ENCODE assay signal across 15 mouse cellular contexts in the genomic region with DNA sequence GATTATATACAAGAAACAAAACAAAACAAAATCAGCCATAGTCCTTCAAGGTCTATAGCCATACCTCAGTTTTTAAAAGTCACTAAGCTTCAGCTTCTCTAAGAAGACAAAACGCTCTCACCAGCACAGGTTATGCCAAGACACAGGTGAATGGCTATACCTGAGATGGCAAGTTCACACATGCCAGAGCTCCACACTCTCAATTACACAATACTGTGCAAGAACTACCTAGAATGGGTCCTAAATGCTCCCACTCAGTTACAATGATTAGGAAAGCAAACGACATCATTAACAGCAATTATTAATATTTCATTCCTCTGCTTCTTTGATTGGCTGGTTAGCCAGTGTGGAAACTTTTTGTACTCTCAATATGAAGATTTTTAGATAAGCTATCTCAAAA. TPM values are rescaled to one million over a fixed set of nuclear protein-coding genes. Genes with fewer than 3 reads are reported as not detected.
A peak's percentile ranks its signal among the peaks of the same experiment; 100 is the strongest.
DNase-seq lines count a peak whose midpoint lies in the region; ATAC-seq lines count a peak whose summit lies in the region.
"Had no signal": no experiment of that assay in that cellular context is flagged by ENCODE, and none has a peak within 500 bp of the region (broad histone marks: within the 10 kb centered on the region; RNA-seq: fewer than 3 reads in every experiment).

No protein-coding gene starts in this region.

- no peaks in the 10 kb centered on the region for H3K27me3 ChIP-seq in heart, embryonic 12.5 days (replicated peaks)
- no peaks in the 10 kb centered on the region for H3K27me3 ChIP-seq in midbrain, embryonic 13.5 days
- no peaks in the 10 kb centered on the region for H3K27me3 ChIP-seq in midbrain, embryonic 11.5 days (ENCODE audit: control insufficient read depth, insufficient read depth, low read length)
- no peaks in the 10 kb centered on the region for H3K27me3 ChIP-seq in hindbrain, embryonic 12.5 days
- H3K27me3 ChIP-seq in neural tube, embryonic 14.5 days (ENCODE audit: control insufficient read depth, insufficient read depth, low read length), result no peaks in the 10 kb centered on the region

- H3K9ac ChIP-seq in heart, embryonic 12.5 days, result no peak overlapping the region
- H3K9ac ChIP-seq in midbrain, embryonic 13.5 days (replicated peaks), result no peak overlapping the region
- no peak overlapping the region for H3K9ac ChIP-seq in midbrain, embryonic 11.5 days (ENCODE audit: low read length)
- H3K9ac ChIP-seq in hindbrain, embryonic 12.5 days, result no peak overlapping the region
- H3K9ac ChIP-seq in neural tube, embryonic 14.5 days (replicated peaks; ENCODE audit: low read depth, low read length), result no peak overlapping the region

- 89% methylated on average over 2 of the region's 2 CpGs for WGBS in heart, embryonic 12.5 days
- WGBS in midbrain, embryonic 13.5 days, result 94% methylated on average over 2 of the region's 2 CpGs
- WGBS in midbrain, embryonic 11.5 days, result 88% methylated on average over 2 of the region's 2 CpGs
- 95% methylated on average over 2 of the region's 2 CpGs for WGBS in hindbrain, embryonic 12.5 days
- 95% methylated on average over 2 of the region's 2 CpGs for WGBS in neural tube, embryonic 14.5 days

- 0 out of 2 replicates have a peak overlapping the region, but pooled peaks have one; percentile 8 for H3K4me3 ChIP-seq in heart, embryonic 12.5 days
- peak overlapping the region; percentile 10; the same call in 1 of the 2 replicates for H3K4me3 ChIP-seq in midbrain, embryonic 13.5 days (replicated peaks)
- no peak overlapping the region for H3K4me3 ChIP-seq in midbrain, embryonic 11.5 days (ENCODE audit: low read depth, low read length)
- H3K4me3 ChIP-seq in hindbrain, embryonic 12.5 days, result no peak overlapping the region
- peak overlapping the region; percentile 99; the same call in 1 of the 2 replicates for H3K4me3 ChIP-seq in neural tube, embryonic 14.5 days (ENCODE audit: low read depth, low read length)

- H3K4me2 ChIP-seq in heart, embryonic 12.5 days, result no peak overlapping the region
- peak overlapping the region; percentile 25; the same call in 1 of the 2 replicates for H3K4me2 ChIP-seq in midbrain, embryonic 13.5 days (replicated peaks)
- no peak overlapping the region for H3K4me2 ChIP-seq in midbrain, embryonic 11.5 days
- H3K4me2 ChIP-seq in hindbrain, embryonic 12.5 days (replicated peaks), result peak overlapping the region; percentile 76
- H3K4me2 ChIP-seq in neural tube, embryonic 14.5 days (ENCODE audit: low read depth, low read length), result no peak overlapping the region

- no peaks in the 10 kb centered on the region for H3K9me3 ChIP-seq in heart, embryonic 12.5 days (replicated peaks)
- H3K9me3 ChIP-seq in midbrain, embryonic 13.5 days, result no peaks in the 10 kb centered on the region
- no peaks in the 10 kb centered on the region for H3K9me3 ChIP-seq in midbrain, embryonic 11.5 days (ENCODE audit: control insufficient read depth, low read length)
- H3K9me3 ChIP-seq in hindbrain, embryonic 12.5 days (replicated peaks), result no peaks in the 10 kb centered on the region
- H3K9me3 ChIP-seq in neural tube, embryonic 14.5 days (ENCODE audit: control insufficient read depth, low read length), result no peaks in the 10 kb centered on the region

- ATAC-seq in heart, embryonic 12.5 days (ENCODE audit: insufficient number of reproducible peaks, low FRiP score), result no peak
- no peak for ATAC-seq in midbrain, embryonic 13.5 days
- ATAC-seq in midbrain, embryonic 11.5 days (ENCODE audit: low FRiP score), result no peak
- ATAC-seq in hindbrain, embryonic 12.5 days (ENCODE audit: low FRiP score), result no peak
- no peak for ATAC-seq in neural tube, embryonic 14.5 days (ENCODE audit: low read depth)

- no peak for DNase-seq in heart, postnatal 10 days
- DNase-seq in midbrain, embryonic 11.5 days (ENCODE audit: low spot score, missing footprints), result no peak
- no peak for DNase-seq in thymus, postnatal 36 days
- no peak for DNase-seq in adrenal gland, postnatal 14 days
- DNase-seq: adrenal gland, postnatal 25 days; heart, postnatal 36 days; kidney, postnatal 14 days; layer of hippocampus, postnatal 36 days; lung, adult 18-20 months; spleen, adult 18-20 months; thymus, postnatal 14 days had no signal

- no peak overlapping the region for H3K27ac ChIP-seq in heart, embryonic 12.5 days (ENCODE audit: poor library complexity, severe bottlenecking)
- H3K27ac ChIP-seq in midbrain, embryonic 13.5 days, result no peak overlapping the region
- no peak overlapping the region for H3K27ac ChIP-seq in midbrain, embryonic 11.5 days (ENCODE audit: low read depth, low read length)
- no peak overlapping the region for H3K27ac ChIP-seq in hindbrain, embryonic 12.5 days
- H3K27ac ChIP-seq in neural tube, embryonic 14.5 days (ENCODE audit: low read depth, low read length), result no peak overlapping the region

- H3K4me1 ChIP-seq in heart, embryonic 12.5 days (replicated peaks), result peaks cover 18% of the 10 kb centered on the region
- peaks cover 37% of the 10 kb centered on the region for H3K4me1 ChIP-seq in midbrain, embryonic 13.5 days (replicated peaks)
- peaks cover 13% of the 10 kb centered on the region for H3K4me1 ChIP-seq in midbrain, embryonic 11.5 days (ENCODE audit: control insufficient read depth, insufficient read depth, low read length)
- peaks cover 17% of the 10 kb centered on the region for H3K4me1 ChIP-seq in hindbrain, embryonic 12.5 days
- H3K4me1 ChIP-seq in neural tube, embryonic 14.5 days (ENCODE audit: control insufficient read depth, insufficient read depth, low read length), result peaks cover 22% of the 10 kb centered on the region

- peaks cover 51% of the 10 kb centered on the region for H3K36me3 ChIP-seq in heart, embryonic 12.5 days
- peaks cover 40% of the 10 kb centered on the region for H3K36me3 ChIP-seq in midbrain, embryonic 13.5 days
- peaks cover 21% of the 10 kb centered on the region for H3K36me3 ChIP-seq in midbrain, embryonic 11.5 days (ENCODE audit: control insufficient read depth, insufficient read depth, low read length)
- H3K36me3 ChIP-seq in hindbrain, embryonic 12.5 days, result peaks cover 42% of the 10 kb centered on the region
- H3K36me3 ChIP-seq in neural tube, embryonic 14.5 days (ENCODE audit: control insufficient read depth, insufficient read depth, low read length), result peaks cover 17% of the 10 kb centered on the region

- intact Hi-C loops in heart, postnatal 10 days (cut with DNase I), result loop anchor here (10.0 kb wide), 1 partner anchor 306 kb away; a partner anchor contains a TSS

RNA-seq across cellular contexts. Expression of a gene that starts 2.8 kb away (rescaled TPM):
- polyA plus RNA-seq in heart, embryonic 12.5 days (2016; fragmentation: Nextera tagmentation; extraction: Ambion mirVana), result 77.1 and 80.1 TPM in 2 replicates
- 10 to 100 TPM; 40.0 to 42.4 TPM for total RNA-seq in heart, postnatal 10 days (2021)
- polyA plus RNA-seq in midbrain, embryonic 13.5 days (2015; fragmentation: Nextera tagmentation; extraction: Ambion mirVana), result 146 and 149 TPM in 2 replicates
- 164 and 170 TPM in 2 replicates for polyA plus RNA-seq in midbrain, embryonic 11.5 days (2014; fragmentation: Nextera tagmentation; extraction: Ambion mirVana)
- polyA plus RNA-seq in hindbrain, embryonic 12.5 days (2016; fragmentation: Nextera tagmentation; extraction: Ambion mirVana), result 141 and 149 TPM in 2 replicates
- 124 and 127 TPM in 2 replicates for polyA plus RNA-seq in neural tube, embryonic 14.5 days (2014; fragmentation: Nextera tagmentation; extraction: Ambion mirVana)
- total RNA-seq in adrenal gland, postnatal 14 days (2021), result 48.8 and 49.5 TPM in 2 replicates

RNA-seq across cellular contexts. Expression of a gene that starts 52.1 kb away (rescaled TPM):
- 26.3 and 27.3 TPM in 2 replicates for polyA plus RNA-seq in heart, embryonic 12.5 days (2016; fragmentation: Nextera tagmentation; extraction: Ambion mirVana)
- total RNA-seq in heart, postnatal 10 days (2021), result 10 to 100 TPM; 14.5 TPM
- 49.4 and 50.3 TPM in 2 replicates for polyA plus RNA-seq in midbrain, embryonic 13.5 days (2015; fragmentation: Nextera tagmentation; extraction: Ambion mirVana)
- 37.0 and 39.6 TPM in 2 replicates for polyA plus RNA-seq in midbrain, embryonic 11.5 days (2014; fragmentation: Nextera tagmentation; extraction: Ambion mirVana)
- 41.3 and 43.3 TPM in 2 replicates for polyA plus RNA-seq in hindbrain, embryonic 12.5 days (2016; fragmentation: Nextera tagmentation; extraction: Ambion mirVana)
- 38.1 and 38.3 TPM in 2 replicates for polyA plus RNA-seq in neural tube, embryonic 14.5 days (2014; fragmentation: Nextera tagmentation; extraction: Ambion mirVana)
- total RNA-seq in adrenal gland, postnatal 14 days (2021), result 16.2 and 17.3 TPM in 2 replicates

Comparison
In these comparisons a context has a peak if more than half of its experiments do, and no peak if none do; other contexts are left out.
1. H3K4me2 ChIP-seq: peak in midbrain, embryonic 13.5 days (single experiment) and hindbrain, embryonic 12.5 days (single experiment); none in heart, embryonic 12.5 days (single experiment), midbrain, embryonic 11.5 days (single experiment) and neural tube, embryonic 14.5 days (single experiment).
2. H3K4me3 ChIP-seq: peak in heart, embryonic 12.5 days (single experiment), midbrain, embryonic 13.5 days (single experiment) and neural tube, embryonic 14.5 days (single experiment); none in midbrain, embryonic 11.5 days (single experiment) and hindbrain, embryonic 12.5 days (single experiment).